Mouse (Mus musculus) brain, embryonic 14.5 days (tissue): ENCODE data around the gene Ppil3.

Experiments used
- CTCF ChIP-seq: fragments of 200-500 bp; IDR thresholded peaks from 2 replicates; pipeline ENCODE4 v1.5.1; 2012; ENCODE audit warnings: inconsistent platforms, mild to moderate bottlenecking, moderate library complexity, borderline replicate concordance; ENCODE audit not compliant: insufficient read depth, insufficient read length; ENCODE audit errors: extremely low read depth
- POLR2A ChIP-seq: fragments of 200-500 bp; IDR thresholded peaks from 2 replicates; pipeline ENCODE4 v1.6.1; 2012; ENCODE audit warnings: mild to moderate bottlenecking, inconsistent platforms, borderline replicate concordance; ENCODE audit not compliant: poor library complexity, insufficient read depth, insufficient read length, severe bottlenecking; ENCODE audit errors: extremely low read depth

GRCm38 (mm10) chr1:58392652-58393283 lies 52.5 kb downstream of the Ppil3 start, which contains the start of gene Bzw1:
- TF ChIP-seq CTCF: no peak
- peak; percentile 87; the same call in 1 of the 2 replicates for TF ChIP-seq POLR2A
